8 mouse cellular contexts compared by ENCODE assay signal in genomic region chr1:93667760-93668400, GRCm38 (mm10). TPM values are rescaled to one million over a fixed set of nuclear protein-coding genes. Genes with fewer than 3 reads are reported as not detected.
DNase-seq lines count a peak whose midpoint lies in the region; ATAC-seq lines count a peak whose summit lies in the region.

No protein-coding gene starts in this region.

- H3K27me3 ChIP-seq in midbrain, embryonic 13.5 days = peaks cover 5% of the 10 kb centered on the region; the same call in 1 of the 2 replicates

- DNase-seq in ovary, postnatal 36 days (ENCODE audit: low spot score) = peak; percentile 47
- no peak for DNase-seq in ovary, postnatal 14 days (ENCODE audit: low spot score)
- peak; percentile 44 for DNase-seq in embryo, embryonic 9.5 days (ENCODE audit: extremely low spot score)
- DNase-seq in kidney, postnatal 4 days = peak; percentile 59 to 73
- peak; percentile 20 for DNase-seq in yolk sac, embryonic 10.5 days (ENCODE audit: low spot score)
- DNase-seq in right cerebral cortex, adult 2 months (ENCODE audit: low spot score in 2 of 2) = no peak
- no peak for DNase-seq in layer of hippocampus, postnatal 25 days (ENCODE audit: extremely low spot score in 1 of 2, low spot score in 1 of 2)

- no peak for ATAC-seq in midbrain, embryonic 13.5 days

- H3K27ac ChIP-seq in midbrain, embryonic 13.5 days = 0 out of 2 replicates have a peak overlapping the region, but pooled peaks have one; percentile 12

- H3K4me1 ChIP-seq in midbrain, embryonic 13.5 days (replicated peaks) = peaks cover 15% of the 10 kb centered on the region

- no peaks in the 10 kb centered on the region for H3K9me3 ChIP-seq in midbrain, embryonic 13.5 days

- no peak overlapping the region for H3K9ac ChIP-seq in midbrain, embryonic 13.5 days (replicated peaks)

- no peaks in the 10 kb centered on the region for H3K36me3 ChIP-seq in midbrain, embryonic 13.5 days

- no peak overlapping the region for H3K4me3 ChIP-seq in midbrain, embryonic 13.5 days (replicated peaks)

- no peak overlapping the region for H3K4me2 ChIP-seq in midbrain, embryonic 13.5 days (replicated peaks)

- 26% methylated on average over 13 of the region's 13 CpGs for WGBS in midbrain, embryonic 13.5 days

RNA-seq across cellular contexts. Expression of gene Stk25, which starts 9.4 kb away (rescaled TPM):
- 280 and 291 TPM in 2 replicates for polyA plus RNA-seq in midbrain, embryonic 13.5 days (2015; fragmentation: Nextera tagmentation; extraction: Ambion mirVana)
- 100 to 1,000 TPM; 413 to 416 TPM for total RNA-seq in layer of hippocampus, postnatal 25 days (2021)

RNA-seq across cellular contexts. Expression of gene Bok, which starts 17.6 kb away (rescaled TPM):
- 59.1 and 61.2 TPM in 2 replicates for polyA plus RNA-seq in midbrain, embryonic 13.5 days (2015; fragmentation: Nextera tagmentation; extraction: Ambion mirVana)
- 10 to 100 TPM; 75.6 to 78.0 TPM for total RNA-seq in layer of hippocampus, postnatal 25 days (2021)

Comparison
In these comparisons a context has a peak if more than half of its experiments do, and no peak if none do; other contexts are left out.
1. DNase-seq: peak in ovary, postnatal 36 days (single experiment), embryo, embryonic 9.5 days (single experiment), kidney, postnatal 4 days (2 of 2) and yolk sac, embryonic 10.5 days (single experiment); none in ovary, postnatal 14 days (single experiment), right cerebral cortex, adult 2 months (0 of 2) and layer of hippocampus, postnatal 25 days (0 of 2).